Mouse (Mus musculus): Measurements from ENCODE around the gene Rmnd5a. TPM values are rescaled to one million over a fixed set of nuclear protein-coding genes. Genes with fewer than 3 reads are reported as not detected.
"Not testable (repeated sequence)": the region's sequence is repeated elsewhere in the genome, so short reads cannot be mapped to it uniquely, and the experiment has no call there.

Gene Rmnd5a
- total RNA-seq (2021), result 91.9 and 102 TPM in 2 replicates
- long read RNA-seq, full-length matches to known transcripts, result 16 of 41 reads
- long read RNA-seq, partial matches to known transcripts, result 6 of 41 reads
- long read RNA-seq, other reads (novel, unspliced or antisense), result 19 of 41 reads

DNA sequence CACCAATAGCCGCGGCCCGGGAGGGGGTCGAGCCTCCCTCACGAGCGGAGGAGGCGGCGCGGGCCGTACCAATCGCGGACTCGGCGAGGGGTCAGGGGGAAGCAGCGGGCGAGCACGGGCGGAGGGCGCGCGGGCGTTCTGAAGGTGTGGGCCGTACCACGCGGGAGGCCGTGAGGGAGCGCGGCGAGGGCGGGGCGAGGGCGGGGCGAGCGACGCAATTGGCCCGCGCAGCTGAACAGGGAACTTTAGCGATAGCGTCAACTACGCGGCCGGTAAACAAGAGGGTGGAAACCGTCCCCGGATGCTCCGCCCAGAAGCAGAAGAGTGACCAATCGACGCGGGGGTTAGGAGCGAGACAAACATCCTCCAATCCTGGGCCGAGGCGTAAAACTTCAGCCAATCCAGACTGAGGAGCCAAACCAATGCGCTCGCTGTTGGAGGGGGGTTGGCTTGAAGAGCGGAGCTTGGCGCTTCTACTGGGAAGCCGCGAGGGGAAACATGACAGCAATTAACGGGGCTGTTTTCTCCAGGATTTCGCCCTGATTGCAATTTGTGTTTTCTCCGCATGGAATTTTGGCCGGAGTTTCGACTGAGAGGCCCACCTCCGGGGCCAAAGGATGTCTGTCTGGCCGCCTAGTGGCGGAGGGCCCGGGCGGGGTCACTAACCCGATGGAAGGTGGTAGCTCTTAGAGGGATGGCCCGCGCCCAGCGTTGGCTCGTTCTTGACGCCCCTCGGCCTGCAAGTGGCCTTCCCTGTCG is at the start of gene Rmnd5a:
TSS of gene Rmnd5a (minus strand) at position 146 of the 759 bp plus-strand sequence.
- DNase-seq, result peak; percentile 99

- DNase-seq, result no peak
Observed at GRCm38 (mm10) chr6:71487966-71488365, 47.5 kb upstream of the Rmnd5a start.

DNA sequence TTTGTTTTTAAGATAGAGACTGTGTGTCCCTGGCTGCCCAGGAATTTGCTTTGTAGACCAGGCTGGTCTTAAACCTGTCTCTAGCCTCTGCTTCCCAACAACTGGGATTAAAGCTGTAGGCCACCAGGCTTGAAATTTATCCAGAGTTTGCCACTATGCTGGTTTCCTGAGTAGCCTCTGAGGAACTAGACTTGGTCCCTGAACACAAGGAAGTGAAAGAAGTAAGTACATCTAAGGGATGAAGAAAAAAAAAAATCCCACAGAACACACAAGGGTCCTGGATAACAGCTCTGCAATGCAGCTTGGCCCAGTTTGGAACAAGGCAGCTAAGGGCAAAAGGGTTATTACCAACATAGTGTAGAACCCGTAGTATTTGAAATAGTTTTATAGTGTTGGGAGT is 46.4 kb upstream of the Rmnd5a start:
- DNase-seq, result no peak

- no peak for DNase-seq
Observed at GRCm38 (mm10) chr6:71486226-71486625, 45.8 kb upstream of the Rmnd5a start.

DNA sequence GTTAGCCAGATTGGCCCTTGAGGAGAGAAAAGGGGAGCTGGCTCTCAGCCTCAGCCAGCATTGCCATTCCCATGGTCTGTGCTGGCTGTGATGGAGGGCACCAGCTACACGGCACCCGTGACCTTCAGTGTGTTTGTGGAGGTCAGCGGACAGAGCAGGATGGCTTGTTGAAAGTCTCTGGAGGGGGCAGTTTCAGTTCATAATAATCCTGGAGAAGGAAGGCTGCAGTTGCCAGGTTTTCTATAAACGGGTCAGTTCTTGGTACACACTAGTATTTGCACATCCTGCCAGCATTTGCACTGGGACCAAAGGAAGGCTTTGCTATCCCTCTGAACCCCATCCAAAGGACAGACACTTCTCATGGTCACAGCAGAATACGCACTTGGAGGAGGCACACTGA is 44.8 kb upstream of the Rmnd5a start:
- DNase-seq, result peak; percentile 26

- DNase-seq, result no peak
Observed at GRCm38 (mm10) chr6:71481136-71481535, 40.7 kb upstream of the Rmnd5a start.

DNA sequence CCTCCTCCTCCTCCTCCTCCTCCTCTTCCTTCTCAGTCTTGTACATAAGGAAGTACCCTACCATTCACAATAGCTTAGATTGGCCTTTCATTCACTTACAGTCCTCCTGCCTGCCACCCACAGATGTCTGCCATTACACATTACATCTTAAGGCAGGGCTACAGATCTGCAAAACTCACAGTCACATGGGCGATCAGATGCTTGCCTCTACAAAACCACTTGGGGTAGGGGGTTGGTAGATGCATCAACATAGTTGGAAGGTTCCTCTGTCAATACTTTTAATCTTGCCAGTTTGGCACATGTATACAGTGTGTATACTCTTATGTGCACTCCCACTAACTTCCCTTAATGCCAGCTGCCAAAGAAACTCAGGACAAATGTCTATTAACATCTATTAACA is 39.7 kb upstream of the Rmnd5a start:
- DNase-seq, result no peak

- DNase-seq, result not testable (repeated sequence)
Observed at GRCm38 (mm10) chr6:71479588-71479987, 39.2 kb upstream of the Rmnd5a start.

GRCm38 (mm10) chr6:71478816-71479568 is 38.6 kb upstream of the Rmnd5a start:
- not testable (repeated sequence) for DNase-seq

DNA sequence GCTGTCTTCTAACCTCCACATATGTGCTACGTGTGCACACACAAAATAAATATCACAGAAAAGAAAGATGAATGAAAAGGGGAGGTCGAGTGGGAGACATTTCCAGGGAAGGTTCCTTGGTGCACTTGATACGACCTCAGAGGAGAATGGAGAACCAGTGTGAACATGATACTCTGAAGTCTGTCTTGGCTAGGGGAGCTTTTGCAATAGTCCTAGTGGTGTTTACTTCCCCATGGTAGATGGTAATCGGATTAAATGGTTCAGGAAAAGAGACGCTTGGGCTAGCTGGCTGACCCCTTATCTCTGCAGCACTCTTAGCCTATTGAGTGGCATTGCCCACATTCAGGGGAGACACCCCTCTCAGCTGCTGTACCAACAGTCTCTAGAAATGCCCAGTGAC is 36.3 kb upstream of the Rmnd5a start:
- no peak for DNase-seq

- no peak for DNase-seq
Observed at GRCm38 (mm10) chr6:71475604-71476003, 35.2 kb upstream of the Rmnd5a start.

- no peak for DNase-seq
Observed at GRCm38 (mm10) chr6:71472786-71473185, 32.3 kb upstream of the Rmnd5a start.

DNA sequence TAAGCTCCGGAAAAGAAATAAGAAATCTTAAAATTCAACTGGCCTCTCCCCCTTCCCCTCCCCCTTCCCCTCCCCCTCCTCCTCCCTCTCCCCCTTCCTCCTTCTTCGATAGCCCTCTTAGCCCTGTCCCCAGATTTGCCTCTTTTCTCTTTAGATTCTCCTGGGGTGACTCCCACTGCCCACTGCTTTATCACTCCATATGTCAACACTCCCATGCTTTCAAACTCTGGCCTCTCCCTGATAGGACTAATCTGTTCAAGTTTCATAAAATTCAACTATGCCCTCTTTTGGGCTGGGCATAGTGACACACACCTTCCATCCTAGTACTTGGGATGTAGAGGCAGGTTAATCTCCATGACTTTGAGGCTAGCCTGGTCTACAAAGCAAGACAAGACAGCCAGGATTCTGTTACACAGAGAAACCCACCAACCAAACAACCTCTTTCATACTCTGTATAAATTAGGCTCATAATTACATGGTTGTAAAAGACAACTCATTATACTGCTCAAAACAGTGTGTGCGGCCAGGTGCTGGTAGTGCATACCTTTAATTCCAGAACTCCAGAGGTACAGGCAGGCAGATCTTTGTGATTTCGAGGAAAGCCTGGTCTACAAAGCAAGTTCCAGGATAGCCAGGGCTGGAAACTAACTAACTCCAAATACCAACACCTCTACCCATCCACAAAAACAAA is 31.5 kb upstream of the Rmnd5a start:
- no peak for DNase-seq

GRCm38 (mm10) chr6:71469291-71469690 is 28.9 kb upstream of the Rmnd5a start:
- peak; percentile 42 for DNase-seq

GRCm38 (mm10) chr6:71467766-71468165 is 27.3 kb upstream of the Rmnd5a start:
- DNase-seq, result no peak

GRCm38 (mm10) chr6:71465146-71465545 is 24.7 kb upstream of the Rmnd5a start:
- DNase-seq, result no peak

DNA sequence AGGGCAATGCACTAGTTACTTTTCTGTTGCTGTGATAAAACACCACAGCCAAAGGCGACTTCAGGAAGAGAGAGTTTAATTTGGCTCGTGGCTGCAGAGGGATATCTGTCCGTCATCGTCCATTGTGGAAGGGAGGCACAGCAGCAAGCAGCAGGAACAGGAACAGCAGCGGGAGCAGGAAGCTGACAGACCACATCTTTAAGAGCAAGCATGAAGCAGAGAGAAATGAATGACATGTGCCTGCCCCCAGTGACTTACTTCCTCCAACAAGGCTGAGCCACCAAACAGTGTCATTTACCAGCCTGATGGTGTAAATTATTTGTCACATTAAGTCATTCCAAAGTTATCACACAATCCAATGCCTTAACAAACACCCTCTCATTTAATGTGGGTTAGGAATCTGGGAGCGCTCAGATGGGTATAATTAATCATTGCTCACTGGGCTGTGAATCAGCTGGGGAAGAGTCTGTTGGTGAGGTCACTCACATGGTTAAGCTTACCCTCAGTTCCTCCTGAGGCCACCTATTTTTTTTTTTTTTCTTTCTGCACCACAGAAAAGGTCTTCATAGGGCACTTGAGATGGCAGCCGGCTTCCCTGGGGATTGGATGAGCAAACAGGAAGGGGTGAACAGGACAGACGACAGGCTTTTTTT is 17.6 kb upstream of the Rmnd5a start:
- no peak for DNase-seq

GRCm38 (mm10) chr6:71453983-71454739 is 13.7 kb upstream of the Rmnd5a start:
- not testable (repeated sequence) for DNase-seq

DNA sequence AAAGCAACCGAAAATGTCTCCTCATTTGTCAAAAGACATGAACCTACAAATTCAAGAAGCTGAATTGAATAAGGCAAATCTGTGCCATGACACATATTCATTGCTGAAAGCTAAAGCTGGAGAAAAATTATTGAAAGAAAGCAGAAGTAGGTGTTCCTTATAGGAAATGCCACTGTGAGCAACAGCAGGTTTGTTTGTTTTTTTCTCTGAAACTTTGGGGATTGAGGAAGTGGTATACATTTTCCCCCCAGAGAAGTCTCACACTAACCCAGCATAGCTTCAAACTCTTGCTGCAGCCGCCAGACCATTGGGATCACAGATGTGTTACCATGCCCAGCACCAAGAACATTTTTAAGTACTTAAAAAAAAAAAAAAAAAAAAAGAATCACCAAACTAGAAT is 12.4 kb upstream of the Rmnd5a start:
- DNase-seq, result no peak

GRCm38 (mm10) chr6:71445560-71445959 is 5.1 kb upstream of the Rmnd5a start:
- DNase-seq, result no peak

DNA sequence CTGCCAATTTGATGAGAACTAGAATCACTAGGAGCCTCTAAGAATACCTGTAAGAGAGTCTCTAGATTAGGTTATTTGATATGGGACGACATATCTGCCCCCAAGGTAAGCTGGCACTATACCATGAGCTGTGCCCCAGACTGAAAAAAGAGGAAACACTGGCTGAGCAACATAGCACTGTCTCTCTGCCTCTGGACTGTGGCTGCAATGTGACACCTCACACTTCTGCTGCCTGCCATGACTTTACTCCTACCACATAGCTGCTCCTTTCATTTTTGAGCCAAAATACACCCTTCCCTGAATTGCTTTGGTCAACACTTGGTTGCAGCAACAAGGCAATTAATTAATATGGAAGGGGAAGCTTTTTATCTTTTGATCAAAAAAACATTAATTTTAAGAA is 4.3 kb upstream of the Rmnd5a start:
- DNase-seq, result no peak
